Mouse (Mus musculus) left cerebral cortex, postnatal 14 days (tissue): Measurements from ENCODE around the gene Slc39a11. TPM values are rescaled to one million over a fixed set of nuclear protein-coding genes. Genes with fewer than 3 reads are reported as not detected.

ENCODE experiments used
- DNase-seq, 2 experiments: peaks; one replicate each; pipeline ENCODE4 v3.0.0; 2021 to 2022; ENCODE audit warnings: low spot score in 2 of 2, mixed read lengths in 1 of 2
- intact Hi-C: fragments of 180-260 bp; cut with DNase I; formaldehyde crosslinking; loops from one replicate; pipeline ENCODE4 v1.15.1; 2025
- total RNA-seq, 2 experiments: library from RNA; stranded (reverse); gene quantifications; 2 replicates each; pipeline ENCODE4 v1.2.3; 2021

Slc39a11 gene
- total RNA-seq, 2 experiments from 2014 or later: 13.9 to 15.3 TPM

- DNase-seq: no peak
- intact Hi-C loops: no loop called here
These were observed 196.9 kb downstream of the Slc39a11 start for GRCm38 (mm10) chr11:113452861-113453568.

GRCm38 (mm10) chr11:113451301-113451700 is 198.6 kb downstream of the Slc39a11 start:
- intact Hi-C loops: no loop called here
- peak; percentile 27 to 38 for DNase-seq

- no peak for DNase-seq
- intact Hi-C loops: no loop called here
These were observed 199.2 kb downstream of the Slc39a11 start for GRCm38 (mm10) chr11:113450665-113451064.

- intact Hi-C loops: no loop called here
These were observed 199.9 kb downstream of the Slc39a11 start for GRCm38 (mm10) chr11:113450028-113450427.

GRCm38 (mm10) chr11:113442036-113442435 is 207.8 kb downstream of the Slc39a11 start:
- intact Hi-C loops: no loop called here
- peak in 1 of 2 experiments; percentile 47 for DNase-seq

More at GRCm38 (mm10) chr11:113450028-113450427, 199.9 kb downstream of the Slc39a11 start:
- no peak for DNase-seq

GRCm38 (mm10) chr11:113439328-113440030 is 210.4 kb downstream of the Slc39a11 start:
- intact Hi-C loops: loop anchor here (2.0 kb wide), 1 partner anchor 105 kb away; no protein-coding TSS in a partner anchor
- DNase-seq: peak; percentile 76 to 89

- intact Hi-C loops: loop anchor here (2.0 kb wide), 1 partner anchor 104 kb away; no protein-coding TSS in a partner anchor
- no peak for DNase-seq
These were observed 211.0 kb downstream of the Slc39a11 start for GRCm38 (mm10) chr11:113438915-113439314.

GRCm38 (mm10) chr11:113437357-113437756 is 212.5 kb downstream of the Slc39a11 start:
- intact Hi-C loops: no loop called here
- DNase-seq: no peak

GRCm38 (mm10) chr11:113436299-113436698 is 213.6 kb downstream of the Slc39a11 start:
- intact Hi-C loops: no loop called here

GRCm38 (mm10) chr11:113435696-113436095 is 214.2 kb downstream of the Slc39a11 start:
- intact Hi-C loops: no loop called here
- DNase-seq: no peak

More at GRCm38 (mm10) chr11:113436299-113436698, 213.6 kb downstream of the Slc39a11 start:
- no peak for DNase-seq

GRCm38 (mm10) chr11:113431161-113431560 is 218.7 kb downstream of the Slc39a11 start:
- DNase-seq: no peak
- intact Hi-C loops: no loop called here

- intact Hi-C loops: no loop called here
- DNase-seq: no peak
These were observed 224.0 kb downstream of the Slc39a11 start for GRCm38 (mm10) chr11:113425882-113426281.

- no peak for DNase-seq
- intact Hi-C loops: no loop called here
These were observed 224.4 kb downstream of the Slc39a11 start for GRCm38 (mm10) chr11:113425454-113425853.

GRCm38 (mm10) chr11:113424765-113425164 is 225.1 kb downstream of the Slc39a11 start:
- no peak for DNase-seq
- intact Hi-C loops: no loop called here

- no peak for DNase-seq
- intact Hi-C loops: no loop called here
These were observed 227.3 kb downstream of the Slc39a11 start for GRCm38 (mm10) chr11:113422598-113422997.

GRCm38 (mm10) chr11:113418921-113419655 is 230.8 kb downstream of the Slc39a11 start:
- intact Hi-C loops: loop anchor here (10.0 kb wide), 1 partner anchor 244 kb away; no protein-coding TSS in a partner anchor
- DNase-seq: peak; percentile 57 to 74

- no peak for DNase-seq
- intact Hi-C loops: loop anchor here (10.0 kb wide), 1 partner anchor 243 kb away; no protein-coding TSS in a partner anchor
These were observed 231.9 kb downstream of the Slc39a11 start for GRCm38 (mm10) chr11:113417948-113418347.

- intact Hi-C loops: loop anchor here (10.0 kb wide), 1 partner anchor 238 kb away; no protein-coding TSS in a partner anchor
- DNase-seq: no peak
These were observed 237.3 kb downstream of the Slc39a11 start for GRCm38 (mm10) chr11:113412545-113412944.

GRCm38 (mm10) chr11:113411798-113412197 is 238.1 kb downstream of the Slc39a11 start:
- intact Hi-C loops: loop anchor here (10.0 kb wide), 1 partner anchor 237 kb away; no protein-coding TSS in a partner anchor

GRCm38 (mm10) chr11:113409121-113409520 is 240.8 kb downstream of the Slc39a11 start:
- no peak for DNase-seq
- intact Hi-C loops: no loop called here

More at GRCm38 (mm10) chr11:113411798-113412197, 238.1 kb downstream of the Slc39a11 start:
- DNase-seq: no peak
